Mouse (Mus musculus) neutrophil, adult 65 days (primary cell): Measurements from ENCODE around the gene Gm7682. TPM values are rescaled to one million over a fixed set of nuclear protein-coding genes. Genes with fewer than 3 reads are reported as not detected.

Experiments
- total RNA-seq: library from RNA; stranded (reverse); gene quantifications from 2 replicates; pipeline ENCODE4 v1.2.4, GENCODE M21; 2023

Gene Gm7682
- total RNA-seq: not detected in 2 replicates

GRCm38 (mm10) chr5:94445484-94445883, at the start of gene Gm7682:
Gene Gm7682 (plus strand): TSS chr5:94445784.

Other genes with a start within 250 kb of the Gm7682 start
- not detected in 2 replicates for gene Gm3106, start 227.8 kb upstream of the Gm7682 start, total RNA-seq
- gene A430089I19Rik, start 139.0 kb upstream of the Gm7682 start, total RNA-seq: not detected in 2 replicates
- not detected in 2 replicates for gene Gm6502, start 131.3 kb upstream of the Gm7682 start, total RNA-seq
- 0.47 TPM in 1 of 2 replicates, not detected in the other for gene AA792892, start 106.0 kb upstream of the Gm7682 start, total RNA-seq
- gene Gm3139, start 80.5 kb downstream of the Gm7682 start, total RNA-seq: not detected in 2 replicates
- gene Gm3147, start 170.6 kb downstream of the Gm7682 start, total RNA-seq: not detected in 2 replicates
- not detected in 2 replicates for gene Gm6509, start 178.2 kb downstream of the Gm7682 start, total RNA-seq
- not detected in 2 replicates for gene Gm6205, start 202.6 kb downstream of the Gm7682 start, total RNA-seq